Mouse (Mus musculus) kidney, postnatal 25 days (tissue): ENCODE data around the gene D8Ertd738e.

Experiments used
- DNase-seq, 2 experiments: peaks; one replicate each; pipeline ENCODE4 v3.0.0; 2021; ENCODE audit warnings: mixed read lengths in 2 of 2

Gene D8Ertd738e

GRCm38 (mm10) chr8:84249257-84250170 lies at the start of gene D8Ertd738e:
D8Ertd738e (minus strand) TSS chr8:84249719.
- DNase-seq, result peak; percentile 91 to 95

- no peak for DNase-seq
Measured at GRCm38 (mm10) chr8:84297029-84297785, 47.7 kb upstream of the D8Ertd738e start.

GRCm38 (mm10) chr8:84291688-84292087 lies 42.2 kb upstream of the D8Ertd738e start:
- peak; percentile 54 to 60 for DNase-seq

DNA sequence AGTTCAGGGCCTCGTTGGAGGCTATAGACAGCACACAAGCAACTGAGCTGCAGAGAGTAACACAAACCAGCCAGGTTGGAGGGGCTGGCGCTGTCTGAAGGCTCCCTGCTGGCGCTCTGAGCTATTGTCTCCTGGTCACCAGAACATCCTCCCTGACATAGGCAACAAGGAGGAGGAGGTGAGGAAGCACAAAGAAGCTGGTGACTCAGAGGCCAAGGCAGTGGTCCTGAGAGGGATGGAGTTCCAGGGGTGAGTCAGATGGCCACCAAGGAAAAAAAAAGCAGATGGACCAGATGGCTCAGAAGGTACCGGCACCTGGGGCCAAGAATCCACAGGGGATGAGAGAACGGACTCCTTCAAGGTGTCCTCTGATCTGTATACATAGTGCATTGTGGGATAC lies 41.6 kb upstream of the D8Ertd738e start:
- no peak for DNase-seq

- DNase-seq, result peak in 1 of 2 experiments; percentile 31
Measured at GRCm38 (mm10) chr8:84288892-84289291, 39.4 kb upstream of the D8Ertd738e start.

- peak; percentile 54 to 71 for DNase-seq
Measured at GRCm38 (mm10) chr8:84285665-84286064, 36.1 kb upstream of the D8Ertd738e start.

- peak; percentile 8 to 26 for DNase-seq
Measured at GRCm38 (mm10) chr8:84284608-84285063, 35.1 kb upstream of the D8Ertd738e start.

GRCm38 (mm10) chr8:84280777-84281176 lies 31.3 kb upstream of the D8Ertd738e start:
- DNase-seq, result peak in 1 of 2 experiments; percentile 34

GRCm38 (mm10) chr8:84276447-84276846 lies 26.9 kb upstream of the D8Ertd738e start:
- DNase-seq, result peak in 1 of 2 experiments; percentile 6

DNA sequence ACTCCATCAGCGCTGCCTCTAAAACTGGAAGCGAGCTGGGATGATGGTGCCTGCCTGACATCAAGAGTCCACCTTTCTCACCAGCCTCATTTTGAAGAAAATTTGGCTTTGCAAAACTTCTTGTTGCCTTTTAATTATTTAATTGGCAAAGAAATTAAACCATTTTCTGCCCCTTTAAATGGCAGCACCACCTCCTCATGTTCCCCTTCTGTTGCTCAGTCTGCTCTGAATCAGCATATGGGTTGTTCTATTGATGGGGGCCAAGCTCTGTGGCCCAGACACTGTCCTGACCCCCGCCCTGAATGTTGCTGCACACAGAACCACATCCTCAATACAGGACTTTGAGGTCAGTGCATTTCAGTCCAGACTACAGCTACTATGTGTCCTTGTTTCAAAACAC lies 24.4 kb upstream of the D8Ertd738e start:
- no peak for DNase-seq

- DNase-seq, result no peak
Measured at GRCm38 (mm10) chr8:84272302-84272701, 22.8 kb upstream of the D8Ertd738e start.

- peak; percentile 100 for DNase-seq
Measured at GRCm38 (mm10) chr8:84269950-84270773, 20.6 kb upstream of the D8Ertd738e start, which contains the start of gene Ccdc130. Ccdc130 (minus strand) TSS chr8:84270380.

DNA sequence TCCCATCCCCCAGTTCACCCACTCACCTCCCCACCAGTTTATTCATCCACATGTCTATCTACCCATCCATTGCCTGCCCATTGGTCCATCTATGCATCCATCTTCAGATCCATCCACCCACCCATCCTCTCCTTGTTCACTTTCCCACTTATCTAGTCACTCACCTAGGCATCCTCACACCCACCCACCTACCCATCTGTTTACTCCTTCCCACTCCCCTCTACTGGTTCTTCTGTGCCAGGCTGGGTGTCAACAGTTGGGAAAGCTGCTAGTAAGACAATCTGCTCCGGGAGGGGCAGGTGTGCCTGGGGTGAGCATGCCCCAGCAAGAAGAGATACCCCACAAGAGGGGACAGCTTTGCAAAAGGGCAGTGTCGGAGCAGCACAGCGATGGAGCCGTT lies 11.6 kb upstream of the D8Ertd738e start:
- no peak for DNase-seq

GRCm38 (mm10) chr8:84256822-84257610 lies 7.5 kb upstream of the D8Ertd738e start, which contains the start of gene Mri1:
Mri1 (minus strand) TSS chr8:84257326.
- DNase-seq, result peak; percentile 84 to 92

- DNase-seq, result peak; percentile 13 to 53
Measured at GRCm38 (mm10) chr8:84256458-84256821, 6.9 kb upstream of the D8Ertd738e start.

DNA sequence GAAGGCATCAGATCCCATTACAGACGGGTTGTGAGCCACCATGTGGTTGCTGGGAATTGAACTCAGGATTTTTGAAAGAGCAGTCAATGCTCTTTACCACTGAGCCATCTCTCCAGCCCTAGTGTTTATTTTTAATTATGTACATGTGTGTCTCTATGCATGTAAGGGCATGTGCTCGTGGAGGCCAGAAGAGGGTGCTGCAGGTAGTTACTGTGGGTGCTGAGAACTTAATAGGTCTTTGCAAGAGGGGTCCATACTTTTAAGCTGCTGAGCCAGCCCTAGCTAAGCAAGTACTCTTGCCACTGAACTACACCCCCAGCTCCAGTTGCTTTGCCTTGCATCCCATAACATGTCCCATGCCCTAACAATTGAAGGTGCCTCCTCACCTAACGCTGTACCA lies 6.3 kb upstream of the D8Ertd738e start:
- DNase-seq, result no peak

GRCm38 (mm10) chr8:84241821-84242220 lies 7.7 kb downstream of the D8Ertd738e start:
- DNase-seq, result peak; percentile 73

DNA sequence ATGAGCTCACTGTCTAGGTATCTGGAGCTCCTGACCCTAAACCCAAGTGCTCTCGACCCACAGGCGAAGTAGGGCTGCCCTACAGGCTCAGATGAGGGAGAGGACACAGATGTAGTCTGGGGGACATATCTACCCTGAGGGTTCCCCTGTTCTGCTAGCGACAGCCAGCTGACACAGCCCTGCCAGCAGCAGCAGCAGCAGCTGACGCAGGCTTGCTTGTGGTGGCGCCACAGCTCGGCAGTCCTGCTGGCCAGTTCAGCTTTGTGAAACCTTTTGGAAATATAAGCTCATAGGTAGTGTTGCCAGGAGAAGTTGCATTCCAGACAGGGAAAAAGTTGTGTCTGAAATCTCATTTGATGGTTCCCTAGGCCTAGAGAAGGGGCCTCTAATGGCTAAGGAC lies 8.4 kb downstream of the D8Ertd738e start:
- DNase-seq, result no peak

DNA sequence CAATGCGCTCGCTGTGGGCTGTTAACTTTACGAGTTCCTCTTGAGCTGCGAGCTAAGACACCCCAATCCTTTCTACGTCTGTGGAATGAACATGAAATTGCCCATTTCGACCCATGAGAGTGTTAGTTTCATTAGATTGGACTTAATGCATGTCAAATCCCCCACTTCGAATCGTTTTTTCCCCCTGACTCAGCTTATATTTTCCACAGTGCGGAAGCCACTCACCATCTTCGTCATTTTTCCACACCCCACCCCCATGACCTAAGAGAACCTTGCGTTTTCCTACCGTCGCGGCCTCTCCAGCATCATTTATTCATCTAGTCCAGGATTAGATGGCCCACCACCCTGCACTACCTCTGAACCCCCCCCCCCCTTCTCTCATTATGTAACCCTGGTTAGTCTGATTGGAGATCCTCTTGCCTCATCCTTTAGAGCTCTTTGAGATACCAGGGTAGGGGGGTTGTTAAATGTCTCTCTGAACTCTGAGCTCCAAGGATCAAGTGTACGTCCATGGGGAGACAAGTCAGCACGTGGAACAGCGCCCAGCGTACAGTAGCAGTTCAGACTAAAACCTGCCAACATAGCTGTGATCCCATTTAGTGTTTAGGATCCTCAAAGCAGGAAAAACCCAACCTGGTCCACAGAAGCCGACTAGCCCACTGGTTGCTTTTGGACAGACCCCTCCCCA lies 11.8 kb downstream of the D8Ertd738e start:
- peak in 1 of 2 experiments; percentile 10 for DNase-seq

DNA sequence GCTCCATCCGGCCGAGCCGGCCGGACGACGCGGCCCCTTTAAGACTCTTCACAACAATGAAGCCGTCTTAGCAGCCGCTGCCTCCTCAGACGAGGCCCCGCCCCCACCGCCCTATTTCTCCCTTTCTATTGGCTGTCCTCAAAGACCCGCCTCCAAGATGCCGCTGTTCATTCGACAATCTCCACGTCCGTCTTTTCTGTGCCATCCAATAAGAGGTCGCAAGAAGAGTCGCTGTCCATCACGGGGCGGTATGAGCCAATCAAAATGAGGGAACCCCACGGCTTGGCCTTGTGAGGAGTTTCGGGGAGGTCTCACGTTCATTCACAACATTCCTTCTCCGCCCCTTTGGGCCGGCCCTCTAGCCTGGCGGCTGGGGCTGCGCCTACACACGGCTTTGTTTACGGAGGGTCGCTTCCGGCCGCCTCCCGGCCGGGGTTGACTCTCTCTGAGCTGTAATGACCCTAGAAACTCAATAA lies 12.5 kb downstream of the D8Ertd738e start, which contains the start of gene Zswim4:
Gene Zswim4 (minus strand): TSS at position 58 of the 476 bp plus-strand sequence.
- peak; percentile 98 to 99 for DNase-seq
